Mouse (Mus musculus) hindbrain, embryonic 15.5 days (tissue): ENCODE data around the gene Nup188. TPM values are rescaled to one million over a fixed set of nuclear protein-coding genes. Genes with fewer than 3 reads are reported as not detected.

Experiments used
- ATAC-seq: fragments of 200-750 bp; cut with Nextera tagmentation; 2 replicates; pipeline ENCODE4 v1.8.0; 2017; ENCODE audit warnings: low read depth, moderate number of reproducible peaks, moderate TSS enrichment; ENCODE audit not compliant: low FRiP score
- H3K27ac ChIP-seq: fragments of 300-500 bp; sonication (generic); replicated peaks from 2 replicates; pipeline ENCODE4 v1.5.1; 2015; ENCODE audit warnings: mild to moderate bottlenecking, inconsistent platforms
- H3K27me3 ChIP-seq: fragments of 300-500 bp; sonication (generic); 2 replicates; pipeline ENCODE4 v1.6.1; 2015; ENCODE audit warnings: control low read depth, inconsistent platforms
- H3K36me3 ChIP-seq: fragments of 300-500 bp; sonication (generic); 2 replicates; pipeline ENCODE4 v1.6.1; 2015; ENCODE audit warnings: control low read depth, inconsistent platforms
- H3K4me1 ChIP-seq: fragments of 300-500 bp; sonication (generic); replicated peaks from 2 replicates; pipeline ENCODE4 v1.6.1; 2015; ENCODE audit warnings: control low read depth, inconsistent platforms
- H3K4me2 ChIP-seq: fragments of 300-500 bp; sonication (generic); 2 replicates; pipeline ENCODE4 v1.6.1; 2015; ENCODE audit warnings: moderate library complexity, mild to moderate bottlenecking, inconsistent platforms
- H3K4me3 ChIP-seq: fragments of 300-500 bp; sonication (generic); 2 replicates; pipeline ENCODE4 v1.5.1; 2015; ENCODE audit warnings: mild to moderate bottlenecking, inconsistent platforms
- H3K9ac ChIP-seq: fragments of 300-500 bp; sonication (generic); 2 replicates; pipeline ENCODE4 v1.6.1; 2015; ENCODE audit warnings: inconsistent platforms
- H3K9me3 ChIP-seq: fragments of 300-500 bp; sonication (generic); 2 replicates; pipeline ENCODE4 v1.6.1; 2016; ENCODE audit warnings: control low read depth, inconsistent platforms
- WGBS: fragments of 180-500 bp; shearing (Covaris S2); methylation state at CpG from one replicate; pipeline ENCODE4 v1.1.7; 2015; 5-methylcytosine and 5-hydroxymethylcytosine counted together
- polyA plus RNA-seq: library from polyadenylated mRNA; unstranded; fragments of >200 nt; fragmentation: Nextera tagmentation; extraction: Ambion mirVana; gene quantifications from 2 replicates; pipeline ENCODE4 v1.2.1, GENCODE M21; 2015

The Nup188 gene
- polyA plus RNA-seq, 1 experiment from 2014 or later: 20.9 TPM

DNA sequence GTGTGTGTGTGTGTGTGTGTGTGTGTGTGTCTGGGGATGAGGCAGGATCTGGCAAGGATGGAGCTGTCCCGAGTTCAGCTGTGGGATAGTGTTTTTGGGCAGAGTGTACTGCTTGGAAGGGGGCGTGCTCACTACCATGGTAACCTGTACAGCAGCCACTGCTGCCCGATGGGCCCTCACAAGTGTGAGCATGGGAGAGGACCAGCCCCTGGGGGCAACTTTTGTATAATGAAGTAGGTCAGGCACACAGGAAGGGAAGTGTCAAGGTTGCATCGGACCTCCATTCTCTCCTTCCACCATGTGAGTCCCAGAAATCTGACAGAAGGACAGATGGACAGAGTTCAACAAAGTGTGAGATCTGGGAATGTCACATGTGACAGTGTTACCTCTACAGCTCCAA lies 38.5 kb upstream of the Nup188 start:
- no peak for ATAC-seq
- Histone ChIP-seq H3K4me3 (no peak overlapping the region), H3K36me3 (peaks cover 15% of the 10 kb centered on the region), H3K27me3 (no peaks in the 10 kb centered on the region), H3K27ac (no peak overlapping the region), H3K9me3 (no peaks in the 10 kb centered on the region), H3K9ac (no peak overlapping the region), H3K4me1 (peaks cover 9% of the 10 kb centered on the region; the same call in 1 of the 2 replicates), H3K4me2 (no peak overlapping the region)
- WGBS: 64% methylated on average over 4 of the region's 4 CpGs

DNA sequence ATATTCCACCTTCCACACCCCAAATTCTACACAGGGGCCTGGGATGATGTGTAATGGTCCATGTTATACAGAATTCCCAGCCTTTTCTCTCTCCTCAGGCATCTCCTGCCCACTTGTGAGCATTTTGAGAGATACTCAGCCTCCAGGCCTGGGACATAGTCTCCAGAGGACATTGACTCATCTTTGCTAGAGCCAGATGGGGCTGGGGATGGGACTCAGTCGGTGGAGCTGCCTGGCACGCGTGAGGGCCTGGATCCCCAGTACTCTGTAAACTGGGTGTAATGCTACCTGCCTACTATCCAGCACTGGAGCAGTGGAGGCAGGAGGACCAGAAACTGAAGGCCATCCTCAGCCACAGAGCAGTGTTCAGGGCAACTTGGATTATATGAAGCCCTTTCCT lies 37.0 kb upstream of the Nup188 start:
- Histone ChIP-seq H3K4me1 (peaks cover 2% of the 10 kb centered on the region; the same call in 1 of the 2 replicates), H3K4me2 (no peak overlapping the region), H3K27me3 (no peaks in the 10 kb centered on the region), H3K27ac (no peak overlapping the region), H3K36me3 (peaks cover 8% of the 10 kb centered on the region; the same call in 1 of the 2 replicates), H3K9ac (no peak overlapping the region), H3K4me3 (no peak overlapping the region), H3K9me3 (no peaks in the 10 kb centered on the region)
- 96% methylated on average over 3 of the region's 3 CpGs for WGBS
- no peak for ATAC-seq

DNA sequence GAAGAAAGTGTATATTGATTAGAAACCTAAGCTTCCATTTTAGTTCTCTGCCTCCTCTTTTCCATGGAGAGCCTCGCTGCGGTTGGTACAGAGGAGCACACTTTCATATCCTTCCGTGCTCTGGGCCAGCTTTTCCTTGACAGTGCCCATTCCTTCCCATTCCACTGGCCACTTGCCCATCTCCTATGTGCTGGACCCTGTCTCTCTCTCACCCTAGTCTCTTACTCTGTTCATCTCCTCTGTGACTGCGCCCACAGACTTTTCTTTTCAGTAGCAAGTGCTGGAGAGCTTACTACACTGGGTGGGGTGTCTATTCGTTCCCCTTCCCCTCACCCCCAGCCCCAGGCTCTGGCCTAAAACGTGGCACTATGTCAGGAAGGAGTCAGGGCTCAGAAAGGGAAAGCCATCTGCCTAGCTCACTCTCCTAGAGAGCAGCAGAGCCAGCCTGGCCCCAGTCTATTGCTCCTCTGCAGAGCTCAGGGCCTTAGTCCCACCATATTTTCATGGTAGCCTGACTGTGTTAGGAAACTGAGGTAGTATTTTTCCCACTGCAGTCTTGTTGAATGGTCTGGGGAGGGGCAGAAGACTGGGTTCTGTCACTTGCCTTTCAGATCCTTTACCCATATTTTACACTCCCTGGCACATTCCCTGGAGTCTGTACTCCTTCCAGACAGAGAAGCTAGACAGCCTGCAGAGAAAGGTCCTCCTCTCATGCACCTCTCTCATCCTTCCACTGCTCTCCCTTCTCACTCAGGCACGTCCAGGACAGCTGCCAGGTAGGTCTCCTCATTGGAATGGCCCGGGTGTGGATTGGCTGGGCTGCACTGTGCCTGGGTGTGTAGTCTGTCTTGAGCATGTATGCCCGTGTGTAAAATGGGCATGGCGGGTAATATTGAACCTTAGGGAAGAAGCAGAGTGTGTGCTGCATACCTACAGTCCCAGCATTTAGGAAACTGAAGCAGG lies 35.8 kb upstream of the Nup188 start:
- Histone ChIP-seq H3K36me3 (peaks cover 15% of the 10 kb centered on the region), H3K9me3 (no peaks in the 10 kb centered on the region), H3K27ac (no peak overlapping the region), H3K9ac (no peak overlapping the region), H3K27me3 (no peaks in the 10 kb centered on the region), H3K4me3 (no peak overlapping the region), H3K4me2 (no peak overlapping the region), H3K4me1 (peaks cover 2% of the 10 kb centered on the region; the same call in 1 of the 2 replicates)
- 90% methylated on average over 10 of the region's 10 CpGs for WGBS
- no peak for ATAC-seq

DNA sequence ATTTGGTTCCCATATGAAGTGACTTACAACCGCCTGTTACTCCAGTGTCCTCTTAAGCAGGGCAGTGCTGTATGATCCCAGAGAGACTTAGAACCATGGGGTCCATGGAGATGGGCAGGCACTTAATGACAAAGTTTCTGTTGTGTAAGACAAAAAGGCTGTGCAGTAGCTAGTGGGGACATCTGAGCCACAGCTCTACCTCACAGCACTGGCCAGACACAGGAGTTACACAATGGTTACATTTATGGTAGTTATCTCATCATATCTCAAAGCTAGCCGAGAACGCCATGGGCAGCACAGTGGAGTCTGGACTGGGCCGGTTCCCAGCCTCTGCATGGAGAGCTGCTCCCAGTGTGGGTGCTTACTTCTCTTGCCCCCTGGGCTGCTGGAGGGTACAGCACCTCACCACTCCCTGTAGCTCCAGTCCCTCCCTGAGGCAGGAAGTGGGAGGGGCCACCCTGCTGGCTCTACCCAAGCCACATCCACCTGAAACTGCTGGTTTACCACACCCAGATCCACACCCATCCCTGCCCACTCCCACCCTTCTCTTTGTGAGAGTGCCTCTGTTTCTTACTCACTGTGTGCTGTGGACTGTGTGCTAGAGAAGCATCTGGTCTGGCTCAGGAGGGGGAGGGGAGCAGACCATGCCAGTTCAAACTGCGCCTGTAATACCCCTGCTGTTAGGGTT lies 34.6 kb upstream of the Nup188 start:
- no peaks in the 10 kb centered on the region for H3K27me3 ChIP-seq
- no peak overlapping the region for H3K9ac ChIP-seq
- WGBS: 90% methylated on average over 5 of the region's 5 CpGs
- peaks cover 2% of the 10 kb centered on the region; the same call in 1 of the 2 replicates for H3K4me1 ChIP-seq
- no peak overlapping the region for H3K4me3 ChIP-seq
- no peak overlapping the region for H3K27ac ChIP-seq
- ATAC-seq: no peak
- no peak overlapping the region for H3K4me2 ChIP-seq
- no peaks in the 10 kb centered on the region for H3K9me3 ChIP-seq
- H3K36me3 ChIP-seq: peaks cover 26% of the 10 kb centered on the region

DNA sequence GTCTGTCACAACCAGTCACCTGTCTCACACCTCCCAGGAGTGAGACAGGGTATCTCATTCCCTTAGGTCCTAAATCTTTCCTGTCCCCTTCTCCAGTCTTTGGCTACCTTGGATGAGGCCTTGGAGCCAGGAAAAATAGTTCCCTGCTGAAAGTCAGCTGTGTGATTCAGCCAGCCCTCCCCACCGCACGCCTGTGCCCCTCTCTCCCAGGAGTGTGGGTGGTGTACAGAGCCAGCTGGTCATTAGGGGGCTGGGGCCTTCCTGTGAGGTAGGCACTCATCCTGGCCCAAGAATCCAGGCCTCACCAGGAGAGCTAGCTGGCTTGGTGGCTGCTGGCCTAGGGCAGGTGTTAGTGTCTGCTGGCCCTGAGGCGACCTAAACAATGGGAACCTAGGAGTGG lies 33.7 kb upstream of the Nup188 start:
- no peaks in the 10 kb centered on the region for H3K27me3 ChIP-seq
- peaks cover 2% of the 10 kb centered on the region; the same call in 1 of the 2 replicates for H3K4me1 ChIP-seq
- 65% methylated on average over 3 of the region's 3 CpGs for WGBS
- no peaks in the 10 kb centered on the region for H3K9me3 ChIP-seq
- peaks cover 36% of the 10 kb centered on the region for H3K36me3 ChIP-seq
- no peak overlapping the region for H3K4me3 ChIP-seq
- no peak overlapping the region for H3K4me2 ChIP-seq
- no peak overlapping the region for H3K27ac ChIP-seq
- no peak for ATAC-seq
- no peak overlapping the region for H3K9ac ChIP-seq

DNA sequence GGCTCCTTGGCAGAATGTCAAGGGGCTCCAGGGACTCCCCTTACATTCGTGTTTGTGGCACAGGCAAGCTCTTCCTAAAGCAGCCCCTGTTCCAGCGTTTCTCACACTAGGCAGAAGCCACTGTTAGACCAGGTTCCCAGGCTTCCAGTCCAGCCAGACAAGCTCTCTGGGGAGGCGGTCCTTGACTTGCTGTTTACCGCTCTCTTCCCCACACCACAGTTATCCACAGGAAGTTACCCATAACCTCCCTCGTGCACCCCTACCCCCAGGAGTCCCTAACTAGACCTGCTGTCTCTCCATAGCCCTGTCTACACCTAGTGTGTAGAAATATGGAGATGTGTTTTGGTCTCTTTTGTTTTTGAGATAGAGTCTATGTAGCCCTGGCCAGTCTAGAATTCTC lies 32.4 kb upstream of the Nup188 start:
- peaks cover 2% of the 10 kb centered on the region; the same call in 1 of the 2 replicates for H3K4me1 ChIP-seq
- no peak for ATAC-seq
- H3K27me3 ChIP-seq: no peaks in the 10 kb centered on the region
- H3K9ac ChIP-seq: no peak overlapping the region
- H3K4me2 ChIP-seq: no peak overlapping the region
- H3K9me3 ChIP-seq: no peaks in the 10 kb centered on the region
- H3K4me3 ChIP-seq: no peak overlapping the region
- no peak overlapping the region for H3K27ac ChIP-seq
- peaks cover 43% of the 10 kb centered on the region for H3K36me3 ChIP-seq
- WGBS: 86% methylated on average over 5 of the region's 5 CpGs

DNA sequence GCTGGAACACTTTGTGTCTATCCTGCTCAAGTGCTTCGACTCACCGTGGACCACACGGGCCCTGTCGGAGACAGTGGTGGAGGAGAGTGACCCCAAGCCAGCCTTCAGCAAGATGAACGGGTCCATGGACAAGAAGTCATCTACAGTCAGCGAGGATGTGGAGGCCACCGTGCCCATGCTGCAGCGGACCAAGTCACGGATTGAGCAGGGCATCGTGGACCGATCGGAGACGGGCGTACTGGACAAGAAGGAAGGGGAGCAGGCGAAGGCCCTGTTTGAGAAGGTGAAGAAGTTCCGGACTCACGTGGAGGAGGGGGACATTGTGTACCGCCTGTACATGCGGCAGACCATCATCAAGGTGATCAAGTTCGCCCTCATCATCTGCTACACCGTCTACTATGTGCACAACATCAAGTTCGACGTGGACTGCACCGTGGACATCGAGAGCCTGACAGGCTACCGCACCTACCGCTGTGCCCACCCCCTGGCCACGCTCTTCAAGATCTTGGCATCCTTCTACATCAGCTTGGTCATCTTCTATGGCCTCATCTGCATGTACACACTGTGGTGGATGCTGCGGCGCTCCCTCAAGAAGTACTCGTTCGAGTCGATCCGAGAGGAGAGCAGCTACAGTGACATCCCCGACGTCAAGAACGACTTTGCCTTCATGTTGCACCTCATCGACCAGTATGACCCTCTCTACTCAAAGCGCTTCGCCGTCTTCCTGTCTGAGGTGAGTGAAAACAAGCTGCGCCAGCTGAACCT lies 30.4 kb upstream of the Nup188 start:
- no peak overlapping the region for H3K4me3 ChIP-seq
- peaks cover 40% of the 10 kb centered on the region for H3K36me3 ChIP-seq
- no peak for ATAC-seq
- WGBS: 97% methylated on average over 42 of the region's 42 CpGs
- no peak overlapping the region for H3K9ac ChIP-seq
- H3K27me3 ChIP-seq: no peaks in the 10 kb centered on the region
- no peak overlapping the region for H3K4me2 ChIP-seq
- peaks cover 12% of the 10 kb centered on the region; the same call in 1 of the 2 replicates for H3K4me1 ChIP-seq
- no peak overlapping the region for H3K27ac ChIP-seq
- H3K9me3 ChIP-seq: no peaks in the 10 kb centered on the region

DNA sequence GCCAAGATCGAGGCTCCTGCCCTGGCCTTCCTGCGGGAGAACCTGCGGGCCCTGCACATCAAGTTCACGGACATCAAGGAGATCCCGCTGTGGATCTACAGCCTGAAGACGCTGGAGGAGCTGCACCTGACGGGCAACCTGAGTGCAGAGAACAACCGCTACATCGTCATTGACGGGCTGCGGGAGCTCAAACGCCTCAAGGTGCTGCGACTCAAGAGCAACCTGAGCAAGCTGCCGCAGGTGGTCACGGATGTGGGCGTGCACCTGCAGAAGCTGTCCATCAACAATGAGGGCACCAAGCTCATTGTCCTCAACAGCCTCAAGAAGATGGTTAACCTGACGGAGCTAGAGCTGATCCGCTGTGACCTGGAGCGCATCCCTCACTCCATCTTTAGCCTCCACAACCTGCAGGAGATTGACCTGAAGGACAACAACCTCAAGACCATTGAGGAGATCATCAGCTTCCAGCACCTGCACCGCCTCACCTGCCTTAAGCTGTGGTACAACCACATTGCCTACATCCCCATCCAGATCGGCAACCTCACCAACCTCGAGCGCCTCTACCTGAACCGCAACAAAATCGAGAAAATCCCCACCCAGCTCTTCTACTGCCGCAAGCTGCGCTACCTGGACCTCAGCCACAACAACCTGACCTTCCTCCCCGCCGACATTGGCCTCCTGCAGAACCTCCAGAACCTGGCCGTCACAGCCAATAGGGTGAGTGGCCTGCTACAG lies 29.4 kb upstream of the Nup188 start:
- Histone ChIP-seq H3K27me3 (no peaks in the 10 kb centered on the region), H3K36me3 (peaks cover 46% of the 10 kb centered on the region), H3K4me2 (no peak overlapping the region), H3K9ac (no peak overlapping the region), H3K9me3 (no peaks in the 10 kb centered on the region), H3K27ac (no peak overlapping the region), H3K4me1 (peaks cover 10% of the 10 kb centered on the region; the same call in 1 of the 2 replicates), H3K4me3 (no peak overlapping the region)
- ATAC-seq: no peak
- WGBS: 98% methylated on average over 30 of the region's 30 CpGs

DNA sequence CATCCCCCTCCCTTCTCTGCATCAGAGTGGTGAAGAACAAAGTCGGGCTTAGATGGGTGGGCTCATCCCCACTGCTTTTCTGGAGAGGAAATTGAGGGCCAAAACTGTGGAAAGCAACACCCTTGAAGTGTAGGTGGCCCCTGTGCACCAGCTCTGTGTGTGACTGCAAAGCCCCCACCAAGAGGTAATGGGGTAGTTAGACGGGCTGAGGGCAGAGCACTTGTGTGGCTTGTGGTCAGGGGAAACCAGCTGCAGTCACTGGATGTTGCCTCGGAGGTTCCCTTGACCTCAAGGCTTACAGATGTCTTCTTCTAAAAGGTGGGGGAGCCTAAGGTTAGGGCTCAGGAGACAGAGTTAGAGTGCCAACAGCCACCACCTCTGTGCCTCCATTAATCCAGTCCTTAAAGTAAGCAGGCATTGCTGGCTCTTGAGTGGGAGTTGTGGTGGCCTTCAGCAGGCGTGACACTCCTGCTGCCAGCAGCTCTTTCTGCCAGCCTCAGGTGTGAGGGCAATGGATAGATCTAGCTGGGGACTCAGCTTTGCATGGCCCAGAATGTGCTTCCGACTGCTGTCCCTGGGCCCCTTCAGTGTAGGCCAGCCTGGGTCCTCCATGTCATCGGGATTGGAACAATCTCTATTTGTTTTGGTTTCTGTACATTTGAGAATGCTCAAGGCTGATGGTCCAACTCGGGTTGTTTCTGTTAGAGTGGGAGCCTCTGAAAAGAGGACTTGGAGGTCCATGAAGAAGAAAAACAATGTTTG lies 28.3 kb upstream of the Nup188 start:
- no peak for ATAC-seq
- Histone ChIP-seq H3K4me1 (peaks cover 17% of the 10 kb centered on the region; the same call in 1 of the 2 replicates), H3K27me3 (no peaks in the 10 kb centered on the region), H3K9ac (no peak overlapping the region), H3K36me3 (peaks cover 46% of the 10 kb centered on the region), H3K4me3 (no peak overlapping the region), H3K27ac (no peak overlapping the region), H3K4me2 (no peak overlapping the region), H3K9me3 (no peaks in the 10 kb centered on the region)
- WGBS: 91% methylated on average over 7 of the region's 7 CpGs

DNA sequence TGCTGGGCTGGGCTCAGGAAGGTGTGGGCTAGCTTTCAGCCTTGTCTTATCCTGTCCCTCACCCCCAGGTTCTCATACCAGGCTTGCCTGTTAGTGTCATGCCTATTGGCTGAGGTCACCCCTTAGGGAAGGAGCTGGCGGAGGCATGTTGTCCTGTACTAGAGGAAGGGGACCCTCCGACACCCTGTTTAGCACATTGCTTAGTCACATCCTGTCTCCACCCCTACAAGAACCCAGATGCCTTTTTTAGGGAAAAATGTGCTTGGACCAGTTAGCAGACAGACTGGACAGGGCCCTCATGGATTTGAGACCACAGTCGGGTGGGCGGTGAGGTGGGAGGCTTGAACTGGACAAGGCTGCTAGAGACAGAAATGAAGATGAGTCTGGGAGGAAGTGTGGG lies 27.6 kb upstream of the Nup188 start:
- peaks cover 22% of the 10 kb centered on the region for H3K4me1 ChIP-seq
- ATAC-seq: no peak
- H3K9me3 ChIP-seq: no peaks in the 10 kb centered on the region
- no peak overlapping the region for H3K4me3 ChIP-seq
- no peak overlapping the region for H3K4me2 ChIP-seq
- 88% methylated on average over 4 of the region's 4 CpGs for WGBS
- H3K9ac ChIP-seq: no peak overlapping the region
- H3K27me3 ChIP-seq: no peaks in the 10 kb centered on the region
- H3K27ac ChIP-seq: no peak overlapping the region
- H3K36me3 ChIP-seq: peaks cover 51% of the 10 kb centered on the region
